Mouse (Mus musculus): ENCODE results near the gene Olfr623.

Gene Olfr623

GRCm38 (mm10) chr7:103663598-103663997 is at the start of gene Olfr623:
Gene Olfr623 (minus strand): TSS chr7:103663698.
- DNase-seq = no peak

GRCm38 (mm10) chr7:103712024-103712423 is 48.5 kb upstream of the Olfr623 start:
- no peak for DNase-seq

GRCm38 (mm10) chr7:103699469-103699868 is 36.0 kb upstream of the Olfr623 start:
- no peak for DNase-seq

DNA sequence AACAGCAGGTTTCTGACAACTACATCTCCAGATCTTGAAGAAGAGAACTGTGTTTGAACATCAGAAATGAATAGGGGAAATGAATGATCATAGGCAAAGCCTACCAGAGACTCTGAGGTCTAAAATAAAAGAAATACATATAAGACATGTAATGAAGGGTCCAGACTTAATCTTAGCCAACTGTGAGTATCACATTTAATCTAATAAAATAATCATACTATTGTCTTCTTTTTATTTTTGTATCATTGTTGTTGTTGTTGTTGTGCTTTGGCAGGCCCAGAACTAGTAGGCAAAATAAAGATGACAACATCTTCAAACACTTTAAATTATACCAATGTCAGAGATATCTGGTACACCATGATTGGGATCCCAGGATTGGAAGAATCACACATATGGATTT is 18.9 kb upstream of the Olfr623 start, which contains the start of gene Olfr625-ps1:
Gene Olfr625-ps1 (plus strand): TSS at position 301 of the 400 bp plus-strand sequence.
- no peak for DNase-seq

- DNase-seq = no peak
Observed at GRCm38 (mm10) chr7:103671091-103671490, 7.6 kb upstream of the Olfr623 start, which contains the start of gene Olfr624. Gene Olfr624 (minus strand): TSS chr7:103671191.

DNA sequence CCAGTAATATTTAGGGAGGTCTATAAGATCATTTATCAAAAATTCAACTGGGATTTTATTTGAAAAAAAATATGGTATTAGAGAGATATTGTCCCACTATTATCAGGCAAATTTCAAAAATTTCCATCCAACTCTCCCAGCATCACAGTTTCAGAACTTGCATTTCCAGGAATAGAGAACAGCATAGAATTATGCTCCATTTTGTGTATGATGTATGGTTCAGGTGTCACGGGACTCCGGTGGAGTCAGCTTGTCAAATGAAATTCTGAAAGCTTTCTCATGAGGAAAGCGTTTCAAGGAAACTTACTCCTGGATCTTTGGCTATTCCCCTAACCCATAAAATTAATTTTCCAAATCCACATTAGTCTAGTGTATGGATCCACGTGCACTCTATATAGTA is 19.4 kb downstream of the Olfr623 start:
- no peak for DNase-seq

GRCm38 (mm10) chr7:103642602-103643001 is 20.9 kb downstream of the Olfr623 start, which contains the start of gene Olfr622:
Gene Olfr622 (minus strand): TSS chr7:103642702.
- DNase-seq = no peak

GRCm38 (mm10) chr7:103636795-103637194 is 26.7 kb downstream of the Olfr623 start:
- no peak for DNase-seq

DNA sequence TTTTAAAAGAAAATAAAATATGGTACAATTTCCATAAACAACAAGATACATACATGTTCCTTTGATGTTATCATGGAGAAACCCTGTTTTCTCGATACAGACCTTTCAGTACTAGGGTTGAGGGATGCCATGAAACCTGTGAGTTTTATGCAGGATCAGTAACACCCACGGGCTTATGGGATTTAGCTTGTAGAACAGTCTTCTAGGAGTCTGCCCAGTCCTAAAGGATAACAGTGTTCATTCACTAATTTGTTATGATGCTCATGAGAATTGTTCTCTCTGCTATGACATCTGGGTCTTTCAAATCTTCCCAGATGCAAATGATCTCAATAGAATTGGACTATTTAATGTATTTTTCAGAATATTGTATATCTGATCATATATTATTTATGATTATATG is 51.1 kb downstream of the Olfr623 start, which contains the start of gene Olfr620:
Gene Olfr620 (minus strand): TSS at position 101 of the 400 bp plus-strand sequence.
- no peak for DNase-seq

Data from kidney, adult 18-20 months (tissue).